Mouse (Mus musculus) hematopoietic multipotent progenitor cell, adult 10-12 weeks (in vitro differentiated cells): ENCODE measurements around the gene Rnf135. TPM values are rescaled to one million over a fixed set of nuclear protein-coding genes. Genes with fewer than 3 reads are reported as not detected.

Source experiments
- polyA plus RNA-seq: library from polyadenylated mRNA; stranded (reverse); fragments of >175 nt; gene quantifications from 2 replicates; pipeline ENCODE4 v1.2.3, GENCODE M21; 2012; ENCODE audit warnings: low replicate concordance

Gene Rnf135
- 14.6 and 21.4 TPM in 2 replicates for polyA plus RNA-seq

DNA sequence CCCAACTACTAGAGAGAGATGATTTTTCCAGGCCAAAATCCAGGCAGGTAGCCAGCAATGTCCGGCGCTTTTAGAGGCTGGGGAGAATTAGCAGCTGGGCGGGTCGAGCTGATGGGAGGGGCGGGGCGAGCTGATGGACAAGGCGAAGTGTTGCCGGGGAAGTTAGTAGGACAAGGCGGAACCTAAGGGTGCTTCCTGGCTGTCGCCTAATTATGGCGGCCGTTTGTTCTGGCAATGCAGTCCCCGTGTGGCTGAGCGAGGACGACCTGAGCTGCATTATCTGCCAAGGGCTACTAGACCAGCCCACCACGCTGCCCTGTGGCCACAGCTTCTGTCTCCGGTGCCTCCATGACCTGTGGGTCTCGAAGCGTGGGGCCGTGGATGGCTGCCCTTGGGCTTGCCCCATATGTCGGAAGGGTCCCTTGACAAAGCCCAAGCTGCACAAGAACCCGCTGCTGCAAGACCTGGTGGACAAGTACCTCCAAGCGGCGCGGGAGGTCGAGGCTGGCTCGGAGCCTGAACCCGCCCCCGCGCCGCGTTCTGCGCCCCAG, at the start of gene Rnf135:
TSS of gene Rnf135 (plus strand) at position 147 of the 551 bp plus-strand sequence.

DNA sequence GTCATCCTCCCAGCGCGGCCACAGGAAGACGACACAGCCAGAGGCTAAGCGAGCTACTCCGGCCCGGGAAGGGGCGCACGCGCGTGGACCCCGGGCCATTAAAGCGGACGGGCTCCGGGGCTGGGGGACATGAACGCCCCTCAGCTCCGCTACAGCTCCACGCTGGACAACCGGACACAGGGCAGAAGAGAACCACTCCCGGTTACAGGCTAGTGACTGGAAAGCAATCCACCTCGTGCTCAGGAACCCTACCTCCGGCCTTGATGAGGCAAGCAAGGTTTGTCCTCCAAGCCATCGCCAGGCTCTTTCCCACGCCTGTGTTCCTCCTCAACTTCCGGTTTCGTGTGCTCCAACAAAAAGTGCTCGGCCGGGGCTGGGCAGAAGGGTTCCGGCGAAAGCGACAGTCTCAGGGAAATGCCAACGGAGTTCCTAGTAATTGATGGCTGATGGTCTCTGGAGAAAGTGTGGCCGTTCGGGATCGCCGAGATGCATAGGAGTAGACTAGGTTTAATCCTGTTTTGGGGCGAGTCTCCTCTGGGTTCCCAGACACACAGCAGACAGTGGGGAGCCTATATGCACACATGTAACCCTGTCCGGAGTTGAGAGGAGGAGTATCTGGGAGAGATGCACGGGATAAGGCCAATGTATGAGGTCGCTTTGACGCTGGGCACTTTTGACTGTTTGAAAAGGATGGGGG, 41.7 kb upstream of the Rnf135 start, which contains the start of gene Tefm:
TSS of gene Tefm (minus strand) at position 351 of the 697 bp plus-strand sequence.

DNA sequence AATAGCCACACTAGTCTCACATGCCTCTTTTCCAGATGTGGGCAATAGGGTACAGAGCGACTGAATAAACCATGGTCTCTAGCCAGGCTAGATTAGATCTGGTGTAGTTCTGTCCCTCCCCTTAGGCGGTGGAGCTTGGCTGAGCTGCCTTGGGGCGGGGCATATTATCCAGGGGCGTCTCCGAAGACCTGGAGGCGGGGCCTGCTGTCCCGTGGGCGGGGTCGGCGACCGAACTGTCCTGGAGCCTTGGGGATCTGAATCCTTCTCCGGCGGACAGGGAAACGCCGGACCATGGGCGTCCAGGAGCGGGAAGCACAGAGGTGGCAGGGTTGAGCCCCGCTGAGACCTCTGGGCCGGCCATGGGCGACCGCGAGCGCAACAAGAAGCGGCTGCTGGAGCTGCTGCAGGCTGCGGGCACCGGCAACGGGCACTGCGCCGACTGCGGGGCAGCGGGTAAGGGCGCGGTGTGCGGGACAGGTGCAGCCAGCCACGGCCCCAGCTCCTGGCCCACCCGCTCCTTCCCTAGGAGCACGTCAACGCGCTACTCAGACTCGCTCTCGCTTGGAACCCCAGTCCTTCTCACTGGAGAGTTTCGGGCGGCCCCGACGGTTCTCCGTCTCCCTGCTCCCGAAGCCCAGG, 29.7 kb upstream of the Rnf135 start, which contains the start of gene Adap2:
TSS of gene Adap2 (plus strand) at position 249 of the 639 bp plus-strand sequence.

DNA sequence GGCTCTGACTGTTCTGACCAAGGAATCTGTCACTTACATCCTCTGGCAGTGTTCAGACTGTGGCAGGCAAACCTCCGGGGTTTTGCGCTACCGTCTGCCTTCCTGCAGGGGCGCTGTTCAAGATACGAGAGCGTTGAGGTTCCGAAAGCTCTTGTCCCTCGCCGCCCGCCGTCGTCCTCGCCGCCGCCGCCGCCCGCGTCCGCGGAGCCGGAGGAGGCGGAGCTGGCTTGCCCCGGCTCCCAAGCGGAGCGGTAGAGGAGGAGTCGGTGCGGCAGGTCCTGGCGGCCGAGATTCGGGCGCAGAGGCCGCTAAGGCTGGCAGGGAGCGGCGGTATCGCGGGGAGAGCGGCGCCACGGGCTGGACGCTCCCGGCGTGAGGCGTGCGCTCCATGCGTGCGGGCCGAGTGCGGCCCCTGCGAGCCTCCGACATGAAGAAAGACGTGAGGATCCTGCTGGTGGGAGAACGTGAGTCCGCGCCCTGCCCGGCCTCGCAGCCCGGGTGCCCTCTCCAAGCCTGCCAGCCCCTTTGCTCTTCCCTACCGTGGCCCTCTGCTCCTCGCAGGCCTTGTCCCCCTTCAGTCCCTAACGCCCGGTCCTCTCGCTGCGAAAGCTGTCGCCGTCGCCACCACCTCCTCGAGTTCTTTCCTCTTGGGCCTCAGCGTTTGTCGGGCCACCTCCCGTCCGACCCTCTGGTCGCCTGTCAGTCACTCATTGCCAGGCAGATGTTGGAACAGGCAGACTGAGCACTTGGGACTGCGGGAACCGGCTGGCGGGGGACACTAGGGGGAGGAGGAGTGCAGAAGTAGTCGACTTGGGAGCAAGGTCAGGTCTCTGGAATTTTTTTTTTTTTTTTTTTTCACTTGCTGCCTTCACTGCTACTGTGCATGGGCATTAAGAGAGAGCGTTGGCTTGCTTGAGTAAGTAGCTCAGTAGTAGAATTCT, 25.5 kb downstream of the Rnf135 start, which contains the start of gene Rhot1:
TSS of gene Rhot1 (plus strand) at position 160 of the 941 bp plus-strand sequence.

Other genes with a start within 250 kb of the Rnf135 start
- 1.00 and 3.6 TPM in 2 replicates for gene Utp6, start 221.5 kb upstream of the Rnf135 start, polyA plus RNA-seq
- gene Suz12, start 190.7 kb upstream of the Rnf135 start, polyA plus RNA-seq = 14.6 and 18.1 TPM in 2 replicates
- 70.9 and 76.6 TPM in 2 replicates for gene Crlf3, start 102.9 kb upstream of the Rnf135 start, polyA plus RNA-seq
- 0.99 and 1.4 TPM in 2 replicates for gene Atad5, start 94.5 kb upstream of the Rnf135 start, polyA plus RNA-seq
- gene Tefm, start 41.7 kb upstream of the Rnf135 start, polyA plus RNA-seq = 0.34 and 0.71 TPM in 2 replicates
- gene Adap2, start 29.7 kb upstream of the Rnf135 start, polyA plus RNA-seq = 7.6 and 24.5 TPM in 2 replicates
- gene Rhot1, start 25.2 kb downstream of the Rnf135 start, polyA plus RNA-seq = 4.1 and 5.1 TPM in 2 replicates
- gene Rhbdl3, start 117.1 kb downstream of the Rnf135 start, polyA plus RNA-seq = 0.16 and 0.97 TPM in 2 replicates
- 3.6 and 7.3 TPM in 2 replicates for gene 5730455P16Rik, start 194.2 kb downstream of the Rnf135 start, polyA plus RNA-seq
- 12.6 and 59.3 TPM in 2 replicates for gene Zfp207, start 199.4 kb downstream of the Rnf135 start, polyA plus RNA-seq
- 26.4 and 46.9 TPM in 2 replicates for gene Psmd11, start 244.8 kb downstream of the Rnf135 start, polyA plus RNA-seq